Mouse (Mus musculus): ENCODE results near the gene Tdp1. TPM values are rescaled to one million over a fixed set of nuclear protein-coding genes. Genes with fewer than 3 reads are reported as not detected.

The Tdp1 gene
- polyA plus RNA-seq, 1 experiment from 2014 or later: 30.5 TPM

DNA sequence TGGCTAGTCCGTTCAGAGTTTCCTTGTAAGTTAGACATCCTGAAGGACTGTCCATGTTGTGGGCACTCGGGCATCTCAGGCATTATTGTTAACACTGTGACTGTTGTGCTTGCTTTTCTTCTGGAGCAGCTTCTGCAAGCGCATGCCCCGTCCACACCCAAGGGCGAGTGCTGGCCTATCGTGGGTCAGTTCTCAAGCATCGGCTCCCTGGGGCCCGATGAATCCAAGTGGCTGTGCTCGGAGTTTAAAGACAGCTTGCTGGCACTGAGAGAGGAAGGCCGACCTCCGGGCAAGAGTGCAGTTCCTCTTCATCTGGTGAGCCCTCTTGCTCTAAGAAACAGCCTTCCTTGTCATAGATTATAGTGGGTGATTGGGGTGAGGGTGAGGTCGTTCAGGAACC is 27.1 kb downstream of the Tdp1 start:
- Histone ChIP-seq H3K36me3 (ENCODE audit: control insufficient read depth, insufficient read depth) (peaks cover 26% of the 10 kb centered on the region), H3K4me1 (ENCODE audit: control insufficient read depth, insufficient read depth, low read length) (peaks cover 4% of the 10 kb centered on the region; the same call in 1 of the 2 replicates), H3K27ac (ENCODE audit: low read length) (no peak overlapping the region), H3K9ac (ENCODE audit: low read length) (no peak overlapping the region), H3K4me3 (ENCODE audit: low read length) (no peak overlapping the region), H3K27me3 (ENCODE audit: control insufficient read depth, insufficient read depth, low read length) (no peaks in the 10 kb centered on the region), H3K9me3 (replicated peaks; ENCODE audit: control insufficient read depth, low read length) (no peaks in the 10 kb centered on the region), H3K4me2 (ENCODE audit: low read depth, low read length) (no peak overlapping the region)
- no peak for ATAC-seq (replicated peaks; ENCODE audit: extremely low read depth, insufficient read depth, low FRiP score)
- WGBS: 90% methylated on average over 12 of the region's 12 CpGs

GRCm38 (mm10) chr12:99917800-99918427 is 33.6 kb downstream of the Tdp1 start:
- Histone ChIP-seq H3K36me3 (ENCODE audit: control insufficient read depth, insufficient read depth) (peaks cover 21% of the 10 kb centered on the region), H3K27ac (ENCODE audit: low read length) (peak overlapping the region; percentile 4; the same call in 1 of the 2 replicates)
- peak; percentile 69; the same call in 1 of the 2 replicates for ATAC-seq (replicated peaks; ENCODE audit: extremely low read depth, insufficient read depth, low FRiP score)

GRCm38 (mm10) chr12:99919636-99920035 is 35.3 kb downstream of the Tdp1 start:
- WGBS: 92% methylated on average over 3 of the region's 3 CpGs
- no peak overlapping the region for H3K9ac ChIP-seq (ENCODE audit: low read length)
- no peaks in the 10 kb centered on the region for H3K27me3 ChIP-seq (ENCODE audit: control insufficient read depth, insufficient read depth, low read length)
- no peak overlapping the region for H3K4me2 ChIP-seq (ENCODE audit: low read depth, low read length)
- no peaks in the 10 kb centered on the region for H3K9me3 ChIP-seq (replicated peaks; ENCODE audit: control insufficient read depth, low read length)
- H3K27ac ChIP-seq (ENCODE audit: low read length): no peak overlapping the region
- H3K4me3 ChIP-seq (ENCODE audit: low read length): no peak overlapping the region
- H3K36me3 ChIP-seq (ENCODE audit: control insufficient read depth, insufficient read depth): peaks cover 14% of the 10 kb centered on the region
- H3K4me1 ChIP-seq (ENCODE audit: control insufficient read depth, insufficient read depth, low read length): peaks cover 15% of the 10 kb centered on the region
- no peak for ATAC-seq (replicated peaks; ENCODE audit: extremely low read depth, insufficient read depth, low FRiP score)

More at GRCm38 (mm10) chr12:99917800-99918427, 33.6 kb downstream of the Tdp1 start:
- Histone ChIP-seq H3K4me2 (ENCODE audit: low read depth, low read length) (peak overlapping the region; percentile 1; the same call in 1 of the 2 replicates), H3K9ac (ENCODE audit: low read length) (no peak overlapping the region), H3K27me3 (ENCODE audit: control insufficient read depth, insufficient read depth, low read length) (no peaks in the 10 kb centered on the region), H3K4me1 (ENCODE audit: control insufficient read depth, insufficient read depth, low read length) (peaks cover 10% of the 10 kb centered on the region), H3K4me3 (ENCODE audit: low read length) (no peak overlapping the region), H3K9me3 (replicated peaks; ENCODE audit: control insufficient read depth, low read length) (no peaks in the 10 kb centered on the region)
- WGBS: 42% methylated on average over 15 of the region's 15 CpGs

DNA sequence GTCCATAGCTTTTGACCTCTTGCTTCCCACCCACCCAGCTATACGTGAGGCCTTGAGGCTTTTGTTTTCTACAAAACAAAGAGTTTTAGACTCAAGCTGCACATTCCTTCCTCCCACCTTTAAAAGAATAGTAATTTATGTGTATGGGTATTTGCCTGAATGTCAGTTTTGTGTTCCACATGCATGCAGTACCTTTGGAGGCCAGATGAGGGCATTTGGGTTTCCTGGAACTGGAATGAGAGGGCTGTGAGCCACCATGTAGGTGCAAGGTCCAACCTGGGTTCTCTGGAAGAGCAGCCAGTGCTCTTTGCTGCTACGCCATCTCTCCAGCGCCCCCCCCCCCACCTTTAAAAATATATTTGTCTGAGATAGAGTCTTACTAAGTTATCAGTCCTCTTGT is 36.7 kb downstream of the Tdp1 start:
- H3K9me3 ChIP-seq (replicated peaks; ENCODE audit: control insufficient read depth, low read length): no peaks in the 10 kb centered on the region
- peaks cover 14% of the 10 kb centered on the region for H3K4me1 ChIP-seq (ENCODE audit: control insufficient read depth, insufficient read depth, low read length)
- H3K36me3 ChIP-seq (ENCODE audit: control insufficient read depth, insufficient read depth): peaks cover 10% of the 10 kb centered on the region; the same call in 1 of the 2 replicates
- ATAC-seq (replicated peaks; ENCODE audit: extremely low read depth, insufficient read depth, low FRiP score): no peak
- 82% methylated on average over 3 of the region's 3 CpGs for WGBS
- H3K4me2 ChIP-seq (ENCODE audit: low read depth, low read length): no peak overlapping the region
- no peak overlapping the region for H3K27ac ChIP-seq (ENCODE audit: low read length)
- H3K9ac ChIP-seq (ENCODE audit: low read length): no peak overlapping the region
- H3K4me3 ChIP-seq (ENCODE audit: low read length): no peak overlapping the region
- no peaks in the 10 kb centered on the region for H3K27me3 ChIP-seq (ENCODE audit: control insufficient read depth, insufficient read depth, low read length)

GRCm38 (mm10) chr12:99923131-99923606 is 38.9 kb downstream of the Tdp1 start:
- no peak for ATAC-seq (replicated peaks; ENCODE audit: extremely low read depth, insufficient read depth, low FRiP score)
- Histone ChIP-seq H3K9ac (ENCODE audit: low read length) (no peak overlapping the region), H3K9me3 (replicated peaks; ENCODE audit: control insufficient read depth, low read length) (no peaks in the 10 kb centered on the region), H3K4me2 (ENCODE audit: low read depth, low read length) (no peak overlapping the region), H3K4me1 (ENCODE audit: control insufficient read depth, insufficient read depth, low read length) (peaks cover 7% of the 10 kb centered on the region), H3K27ac (ENCODE audit: low read length) (no peak overlapping the region), H3K36me3 (ENCODE audit: control insufficient read depth, insufficient read depth) (peaks cover 20% of the 10 kb centered on the region), H3K27me3 (ENCODE audit: control insufficient read depth, insufficient read depth, low read length) (no peaks in the 10 kb centered on the region), H3K4me3 (ENCODE audit: low read length) (no peak overlapping the region)
- 46% methylated on average over 5 of the region's 5 CpGs for WGBS

GRCm38 (mm10) chr12:99923703-99924102 is 39.4 kb downstream of the Tdp1 start:
- no peak for ATAC-seq (replicated peaks; ENCODE audit: extremely low read depth, insufficient read depth, low FRiP score)
- Histone ChIP-seq H3K27ac (ENCODE audit: low read length) (no peak overlapping the region), H3K4me1 (ENCODE audit: control insufficient read depth, insufficient read depth, low read length) (peaks cover 6% of the 10 kb centered on the region), H3K27me3 (ENCODE audit: control insufficient read depth, insufficient read depth, low read length) (no peaks in the 10 kb centered on the region), H3K36me3 (ENCODE audit: control insufficient read depth, insufficient read depth) (peaks cover 20% of the 10 kb centered on the region), H3K9me3 (replicated peaks; ENCODE audit: control insufficient read depth, low read length) (no peaks in the 10 kb centered on the region), H3K9ac (ENCODE audit: low read length) (no peak overlapping the region), H3K4me3 (ENCODE audit: low read length) (no peak overlapping the region), H3K4me2 (ENCODE audit: low read depth, low read length) (no peak overlapping the region)
- WGBS: 71% methylated on average over 5 of the region's 5 CpGs

GRCm38 (mm10) chr12:99928311-99928710 is 44.0 kb downstream of the Tdp1 start:
- Histone ChIP-seq H3K36me3 (ENCODE audit: control insufficient read depth, insufficient read depth) (peaks cover 12% of the 10 kb centered on the region), H3K4me2 (ENCODE audit: low read depth, low read length) (no peak overlapping the region), H3K9ac (ENCODE audit: low read length) (no peak overlapping the region), H3K4me1 (ENCODE audit: control insufficient read depth, insufficient read depth, low read length) (peaks cover 1% of the 10 kb centered on the region; the same call in 1 of the 2 replicates), H3K27ac (ENCODE audit: low read length) (no peak overlapping the region), H3K4me3 (ENCODE audit: low read length) (no peak overlapping the region), H3K27me3 (ENCODE audit: control insufficient read depth, insufficient read depth, low read length) (no peaks in the 10 kb centered on the region), H3K9me3 (replicated peaks; ENCODE audit: control insufficient read depth, low read length) (no peaks in the 10 kb centered on the region)
- 79% methylated on average over 7 of the region's 7 CpGs for WGBS
- ATAC-seq (replicated peaks; ENCODE audit: extremely low read depth, insufficient read depth, low FRiP score): no peak

DNA sequence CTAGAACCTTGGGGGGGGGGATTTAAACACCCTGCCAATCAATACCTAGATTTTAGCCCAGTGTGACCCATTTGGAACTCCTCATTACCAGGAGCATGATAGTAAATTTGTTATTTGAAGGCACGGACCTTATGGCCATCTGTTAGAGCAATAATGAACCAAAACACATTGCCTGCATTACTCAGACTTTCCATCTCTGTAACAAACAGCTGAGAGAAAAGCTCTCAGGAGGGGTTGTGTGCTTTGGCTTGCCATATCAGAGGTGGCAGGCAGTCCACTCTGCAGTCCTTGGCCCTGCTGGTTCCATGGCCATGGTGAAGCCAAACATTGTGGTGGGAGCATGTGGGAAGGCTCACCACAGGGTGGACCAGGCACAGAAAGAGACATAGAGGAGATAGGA is 44.8 kb downstream of the Tdp1 start:
- H3K4me2 ChIP-seq (ENCODE audit: low read depth, low read length): no peak overlapping the region
- H3K4me3 ChIP-seq (ENCODE audit: low read length): no peak overlapping the region
- no peak overlapping the region for H3K9ac ChIP-seq (ENCODE audit: low read length)
- WGBS: 81% methylated on average over 1 of the region's 1 CpGs
- no peak overlapping the region for H3K27ac ChIP-seq (ENCODE audit: low read length)
- H3K9me3 ChIP-seq (replicated peaks; ENCODE audit: control insufficient read depth, low read length): no peaks in the 10 kb centered on the region
- H3K36me3 ChIP-seq (ENCODE audit: control insufficient read depth, insufficient read depth): peaks cover 12% of the 10 kb centered on the region
- H3K27me3 ChIP-seq (ENCODE audit: control insufficient read depth, insufficient read depth, low read length): no peaks in the 10 kb centered on the region
- ATAC-seq (replicated peaks; ENCODE audit: extremely low read depth, insufficient read depth, low FRiP score): no peak
- H3K4me1 ChIP-seq (ENCODE audit: control insufficient read depth, insufficient read depth, low read length): no peaks in the 10 kb centered on the region

GRCm38 (mm10) chr12:99932245-99932644 is 47.9 kb downstream of the Tdp1 start:
- Histone ChIP-seq H3K9me3 (replicated peaks; ENCODE audit: control insufficient read depth, low read length) (no peaks in the 10 kb centered on the region), H3K4me1 (ENCODE audit: control insufficient read depth, insufficient read depth, low read length) (no peaks in the 10 kb centered on the region), H3K27ac (ENCODE audit: low read length) (no peak overlapping the region), H3K27me3 (ENCODE audit: control insufficient read depth, insufficient read depth, low read length) (no peaks in the 10 kb centered on the region), H3K36me3 (ENCODE audit: control insufficient read depth, insufficient read depth) (0 out of 2 replicates have a peak, but pooled peaks cover 7% of the 10 kb centered on the region), H3K4me3 (ENCODE audit: low read length) (no peak overlapping the region), H3K9ac (ENCODE audit: low read length) (no peak overlapping the region), H3K4me2 (ENCODE audit: low read depth, low read length) (no peak overlapping the region)
- 83% methylated on average over 4 of the region's 4 CpGs for WGBS
- no peak for ATAC-seq (replicated peaks; ENCODE audit: extremely low read depth, insufficient read depth, low FRiP score)
